Mouse (Mus musculus) embryonic fibroblast, embryonic 13.5 days (primary cell): Measurements from ENCODE around the gene Dennd4a. TPM values are rescaled to one million over a fixed set of nuclear protein-coding genes. Genes with fewer than 3 reads are reported as not detected.

Experiments
- H3K27ac ChIP-seq: 2 replicates; pipeline ENCODE4 v1.5.1; 2012; ENCODE audit warnings: low read length, control low read depth, inconsistent platforms; ENCODE audit not compliant: insufficient read depth
- H3K4me1 ChIP-seq: 2 replicates; pipeline ENCODE4 v1.6.1; 2011; ENCODE audit warnings: low read length; ENCODE audit not compliant: control insufficient read depth, insufficient read depth
- H3K4me3 ChIP-seq: 2 replicates; pipeline ENCODE4 v1.5.1; 2011; ENCODE audit warnings: mild to moderate bottlenecking, control low read depth, low read length; ENCODE audit not compliant: insufficient read depth
- CTCF ChIP-seq: IDR thresholded peaks from 2 replicates; pipeline ENCODE4 v1.5.1; 2011; ENCODE audit warnings: mild to moderate bottlenecking, control low read depth, low read length, moderate library complexity, borderline replicate concordance; ENCODE audit not compliant: insufficient read depth
- POLR2A ChIP-seq: IDR thresholded peaks from 2 replicates; pipeline ENCODE4 v1.6.1; 2011; ENCODE audit warnings: low read depth, mild to moderate bottlenecking, control low read depth, low read length, moderate library complexity
- polyA plus RNA-seq: library from polyadenylated mRNA; stranded (reverse); fragments of >200 nt; gene quantifications from 2 replicates; pipeline ENCODE4 v1.2.4, GENCODE M21; 2011; ENCODE audit warnings: low read depth; ENCODE audit not compliant: missing spikeins, insufficient read length

The Dennd4a gene
- polyA plus RNA-seq, 1 experiment, result 51.0 TPM

DNA sequence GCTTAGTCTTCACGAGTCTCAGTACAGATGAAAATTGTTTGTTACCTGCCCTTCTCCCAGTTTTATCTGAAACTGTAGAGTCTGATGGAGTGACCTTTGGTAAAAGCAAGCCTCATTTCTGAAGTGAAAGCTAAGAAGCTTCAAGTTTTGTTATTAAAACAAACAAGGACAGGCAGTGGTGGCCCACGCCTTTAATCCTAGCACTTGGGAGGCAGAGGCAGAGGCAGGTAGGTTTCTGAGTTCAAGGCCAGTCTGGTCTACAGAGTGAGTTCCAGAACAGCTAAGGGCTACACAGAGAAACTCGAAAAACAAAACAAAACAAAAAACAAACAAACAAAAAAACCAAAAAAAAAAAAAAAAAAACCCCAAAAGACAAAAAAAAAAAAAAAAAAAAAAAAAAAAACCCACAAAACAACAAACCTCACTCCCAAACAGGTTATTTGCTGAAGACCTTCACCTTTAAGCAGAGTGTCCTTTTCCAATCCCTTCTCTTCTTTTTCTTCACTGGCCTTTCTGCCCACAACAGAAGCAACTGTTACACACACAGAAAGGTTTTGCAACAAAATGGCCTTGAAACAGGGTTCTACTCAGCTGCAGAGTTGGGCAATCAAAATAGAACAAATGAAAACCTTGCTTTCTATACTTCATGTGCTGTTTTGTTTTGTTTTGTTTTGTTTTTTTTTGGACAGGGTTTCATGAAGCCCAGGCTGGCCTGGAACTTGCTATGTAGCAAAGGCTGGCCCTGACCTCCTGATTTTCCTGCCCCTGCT lies 15.1 kb upstream of the Dennd4a start:
- H3K4me3 ChIP-seq, result no peak overlapping the region
- peaks cover 6% of the 10 kb centered on the region for H3K4me1 ChIP-seq
- TF ChIP-seq POLR2A, result no peak
- no peak for TF ChIP-seq CTCF
- no peak overlapping the region for H3K27ac ChIP-seq

DNA sequence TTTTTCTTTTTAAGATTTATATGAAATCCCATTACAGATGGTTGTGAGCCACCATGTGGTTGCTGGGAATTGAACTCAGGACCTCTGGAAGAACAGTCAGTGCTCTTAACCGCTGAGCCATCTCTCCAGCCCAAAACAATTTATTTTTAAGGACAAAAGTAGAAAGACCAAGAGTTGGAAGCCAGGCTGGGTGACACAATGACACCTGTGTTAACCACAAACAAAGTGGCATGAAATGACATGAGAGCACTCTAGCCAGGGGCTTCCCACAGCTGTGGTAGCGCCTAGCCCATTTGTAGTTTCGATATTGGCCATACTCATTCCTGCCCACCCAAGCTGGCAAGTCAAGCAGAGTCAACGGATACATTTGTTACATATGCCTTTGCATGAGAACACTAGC lies 13.7 kb upstream of the Dennd4a start:
- Histone ChIP-seq H3K4me1 (peaks cover 2% of the 10 kb centered on the region), H3K4me3 (no peak overlapping the region), H3K27ac (no peak overlapping the region)
- no peak for TF ChIP-seq POLR2A
- TF ChIP-seq CTCF, result no peak

DNA sequence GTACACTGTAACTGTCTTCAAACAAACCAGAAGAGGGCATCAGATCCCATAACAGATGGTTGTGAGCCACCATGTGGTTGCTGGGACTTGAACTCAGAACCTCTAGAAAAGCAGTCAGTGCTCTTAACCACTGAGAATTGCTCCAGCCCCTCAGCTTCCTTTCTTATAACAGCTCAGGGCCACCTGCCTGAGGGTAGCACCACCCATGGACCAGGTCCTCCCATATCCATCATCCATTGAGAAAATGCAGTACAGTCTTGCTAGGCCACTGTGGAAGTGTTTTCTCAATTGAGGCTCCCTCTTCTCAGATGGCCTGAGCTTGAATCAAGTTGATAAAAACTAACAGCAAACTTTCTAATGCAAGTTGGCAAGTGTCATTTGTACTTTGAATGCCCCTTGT lies 13.0 kb upstream of the Dennd4a start:
- Histone ChIP-seq H3K27ac (no peak overlapping the region), H3K4me1 (peaks cover 2% of the 10 kb centered on the region), H3K4me3 (no peak overlapping the region)
- TF ChIP-seq POLR2A (no peak), CTCF (no peak)

DNA sequence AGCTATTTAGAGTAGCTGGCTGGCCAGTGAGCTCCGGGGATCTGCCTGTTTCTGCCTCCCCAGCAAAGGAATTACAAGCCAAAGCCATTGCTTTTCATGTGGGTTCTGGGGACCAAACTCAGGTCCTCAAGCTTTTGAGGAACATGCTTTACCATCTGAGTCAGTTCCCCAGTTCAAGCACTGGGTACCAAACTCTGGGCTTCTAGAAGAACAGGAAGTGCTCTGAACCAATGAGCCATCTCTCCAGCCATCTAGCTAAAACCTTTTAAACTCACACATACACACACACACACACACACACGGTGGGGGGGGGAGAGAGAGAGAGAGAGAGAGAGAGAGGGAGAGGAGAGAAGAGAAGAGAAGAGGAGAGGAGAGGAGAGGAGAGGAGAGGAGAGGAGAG lies 12.3 kb upstream of the Dennd4a start:
- Histone ChIP-seq H3K4me1 (peaks cover 2% of the 10 kb centered on the region), H3K4me3 (no peak overlapping the region), H3K27ac (no peak overlapping the region)
- TF ChIP-seq POLR2A, result no peak
- TF ChIP-seq CTCF, result no peak

DNA sequence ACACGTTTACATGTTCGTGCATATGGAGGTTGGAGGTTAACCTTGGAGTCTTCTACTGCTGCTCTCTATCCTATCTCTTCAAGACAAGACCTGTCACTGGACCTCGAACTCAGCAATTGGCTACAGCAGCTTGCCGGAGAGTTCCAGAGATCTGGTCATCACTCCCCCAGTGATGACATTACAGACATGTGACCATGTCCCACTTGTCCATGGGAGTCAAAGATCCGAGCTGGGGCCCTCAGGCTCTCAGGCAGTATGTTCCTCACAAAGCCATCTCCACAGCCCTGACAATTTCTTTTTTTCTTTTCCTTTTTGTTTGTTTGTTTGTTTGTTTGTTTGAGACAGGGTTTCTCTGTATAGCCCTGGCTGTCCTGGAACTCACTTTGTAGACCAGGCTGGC lies 11.6 kb upstream of the Dennd4a start:
- Histone ChIP-seq H3K4me3 (no peak overlapping the region), H3K27ac (no peak overlapping the region), H3K4me1 (peaks cover 2% of the 10 kb centered on the region; the same call in 1 of the 2 replicates)
- TF ChIP-seq CTCF (no peak), POLR2A (no peak)

DNA sequence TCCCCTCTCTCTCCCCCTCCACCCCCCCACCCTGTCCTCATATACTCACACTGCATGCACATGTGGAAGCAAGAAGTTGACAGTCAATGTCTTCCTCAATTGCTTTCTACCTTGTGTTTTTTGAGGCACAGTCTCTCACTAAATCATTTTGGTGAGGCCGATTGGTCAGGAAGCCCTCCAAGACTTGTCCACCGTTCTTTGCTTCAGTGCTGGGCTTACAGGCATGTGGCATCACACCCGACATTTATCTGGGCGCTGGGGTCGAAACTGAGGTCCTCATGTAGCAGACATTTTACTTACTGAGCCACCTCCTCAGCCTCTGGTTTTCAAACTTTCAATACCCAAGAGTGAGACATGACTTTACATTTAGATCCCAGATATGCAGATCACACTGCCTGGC lies 8.6 kb upstream of the Dennd4a start:
- Histone ChIP-seq H3K27ac (no peak overlapping the region), H3K4me1 (no peaks in the 10 kb centered on the region; the same call in 1 of the 2 replicates), H3K4me3 (no peak overlapping the region)
- TF ChIP-seq POLR2A, result no peak
- TF ChIP-seq CTCF, result no peak

DNA sequence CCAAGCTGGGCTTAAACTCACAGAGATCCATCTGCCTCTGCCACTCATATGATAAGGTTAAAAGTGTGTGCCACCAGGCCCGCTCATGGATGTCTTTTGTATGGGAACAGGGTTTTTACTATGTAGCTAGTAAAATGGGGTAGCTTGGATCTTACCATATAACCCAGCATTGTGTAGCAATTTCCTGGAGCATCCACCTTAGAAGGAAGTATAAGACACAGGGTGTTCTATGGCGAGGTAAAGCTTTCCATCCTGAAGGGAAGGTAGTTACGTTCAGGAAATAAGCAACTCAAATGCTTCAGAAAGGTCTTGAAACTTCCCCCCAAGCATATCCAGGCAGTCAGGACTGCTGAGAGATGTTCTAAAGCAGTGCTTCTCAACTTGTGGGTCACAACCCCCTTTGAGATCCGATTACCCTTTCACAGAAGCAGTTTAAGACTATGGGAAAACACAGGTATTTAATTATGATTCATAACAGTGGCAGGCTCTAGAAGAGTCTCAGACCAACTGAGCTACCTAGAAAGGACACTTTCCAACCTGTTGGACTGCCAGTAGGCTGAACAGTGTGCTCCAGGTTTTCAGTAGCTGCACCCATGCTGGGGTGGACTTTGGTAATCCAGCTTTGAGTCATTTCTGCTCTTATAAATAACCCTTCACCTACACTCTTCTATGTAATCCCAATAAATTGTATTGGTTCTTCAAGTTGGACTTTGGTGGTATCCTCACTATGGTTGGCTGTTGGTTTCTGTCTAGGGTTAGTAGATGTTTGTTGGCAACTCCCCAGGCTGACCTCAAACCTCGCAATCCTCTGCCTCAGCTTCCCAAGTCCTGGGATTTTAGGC lies 7.5 kb upstream of the Dennd4a start:
- Histone ChIP-seq H3K4me1 (no peaks in the 10 kb centered on the region; the same call in 1 of the 2 replicates), H3K4me3 (no peak overlapping the region), H3K27ac (no peak overlapping the region)
- TF ChIP-seq POLR2A (no peak), CTCF (no peak)

DNA sequence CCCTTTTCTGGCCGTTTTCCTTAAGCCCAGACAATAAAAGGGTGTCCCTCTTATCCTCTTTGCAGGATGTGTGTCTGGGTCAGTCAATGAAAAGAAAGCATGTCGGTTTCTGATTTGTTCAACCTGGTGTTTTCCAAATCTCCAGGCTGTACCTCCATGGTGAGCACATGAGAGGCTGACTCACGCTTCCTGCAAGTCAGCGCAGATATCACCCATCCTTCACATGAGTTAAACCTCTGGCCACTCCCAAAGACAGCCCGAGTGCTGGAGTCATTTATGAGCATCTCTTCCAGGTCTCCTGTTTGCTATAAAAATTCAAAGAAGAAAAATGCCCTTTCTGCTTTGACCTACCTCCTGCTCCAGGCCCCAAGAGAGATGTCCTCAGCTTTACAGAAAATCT lies 5.3 kb upstream of the Dennd4a start:
- TF ChIP-seq POLR2A, result no peak
- no peak for TF ChIP-seq CTCF
- H3K4me3 ChIP-seq, result no peak overlapping the region
- H3K4me1 ChIP-seq, result no peaks in the 10 kb centered on the region; the same call in 1 of the 2 replicates
- no peak overlapping the region; the same call in 1 of the 2 replicates for H3K27ac ChIP-seq

DNA sequence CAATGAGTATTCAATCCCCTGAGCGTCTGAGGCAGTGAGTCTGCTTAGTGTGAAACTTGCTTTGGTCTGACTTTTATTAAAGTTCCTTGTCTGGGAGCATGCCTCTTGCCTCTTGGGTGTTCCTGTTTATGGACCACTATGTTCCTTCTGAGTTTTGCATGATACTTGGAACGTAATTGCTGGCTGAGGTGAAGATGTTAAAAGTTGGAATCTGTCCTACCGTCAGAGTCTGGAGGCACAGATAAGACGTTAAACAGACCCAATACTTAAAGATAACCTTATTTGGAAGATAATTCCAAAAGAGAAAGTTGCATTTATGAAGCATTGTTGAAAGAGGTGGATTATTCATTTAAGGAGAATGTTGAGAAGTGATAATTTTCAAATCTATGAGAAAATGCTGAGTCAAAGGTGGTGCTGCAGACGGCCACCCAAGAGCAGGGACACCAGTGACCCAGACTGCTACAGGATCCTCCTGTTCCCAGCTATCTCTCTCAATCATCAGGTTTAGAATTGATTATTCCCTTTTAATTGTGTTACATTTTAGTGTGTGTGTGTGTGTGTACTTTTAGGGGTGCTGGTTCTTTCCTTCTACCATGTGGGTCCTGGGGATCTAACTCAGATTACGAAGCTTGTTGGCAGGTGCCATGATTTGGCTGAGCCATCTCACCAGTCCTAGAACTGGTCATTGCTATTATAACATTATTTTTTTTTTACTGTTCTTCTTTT lies 4.6 kb upstream of the Dennd4a start:
- Histone ChIP-seq H3K4me1 (no peaks in the 10 kb centered on the region; the same call in 1 of the 2 replicates), H3K4me3 (no peak overlapping the region), H3K27ac (no peak overlapping the region; the same call in 1 of the 2 replicates)
- TF ChIP-seq POLR2A, result no peak
- TF ChIP-seq CTCF, result no peak
